Mouse (Mus musculus): ENCODE results near the gene Tspyl1.
"Not testable (repeated sequence)": the region's sequence is repeated elsewhere in the genome, so short reads cannot be mapped to it uniquely, and the experiment has no call there.

Tspyl1 gene

DNA sequence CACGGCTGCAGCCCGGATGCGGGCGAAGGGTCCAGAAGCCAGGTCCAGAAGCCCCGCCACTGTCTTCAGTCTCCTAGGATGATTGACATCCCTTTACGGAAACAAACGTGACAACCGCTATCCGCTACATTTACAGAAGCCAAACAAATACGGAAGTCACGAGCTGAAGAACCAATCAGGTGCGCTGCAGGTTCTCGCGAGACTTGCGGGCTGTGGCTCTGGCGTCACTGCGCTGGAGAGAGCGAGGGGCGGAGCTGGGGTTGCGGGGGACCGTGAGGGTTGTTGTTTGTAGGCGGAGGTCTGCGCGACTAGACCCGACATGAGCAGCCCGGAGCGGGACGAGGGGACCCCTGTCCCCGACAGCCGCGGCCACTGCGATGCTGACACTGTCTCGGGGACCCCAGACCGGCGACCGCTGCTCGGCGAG is at the start of gene Tspyl1:
Tspyl1 (plus strand) TSS at position 229 of the 427 bp plus-strand sequence.
- in situ Hi-C loops (cut with MboI, MseI): loop anchor here in 1 of 2 experiments (10.0 kb wide), 1 partner anchor 257 kb away; no protein-coding TSS in a partner anchor

- in situ Hi-C loops (cut with MboI, MseI): no loop called here
These were observed 48.6 kb upstream of the Tspyl1 start for GRCm38 (mm10) chr10:34233418-34233817.

DNA sequence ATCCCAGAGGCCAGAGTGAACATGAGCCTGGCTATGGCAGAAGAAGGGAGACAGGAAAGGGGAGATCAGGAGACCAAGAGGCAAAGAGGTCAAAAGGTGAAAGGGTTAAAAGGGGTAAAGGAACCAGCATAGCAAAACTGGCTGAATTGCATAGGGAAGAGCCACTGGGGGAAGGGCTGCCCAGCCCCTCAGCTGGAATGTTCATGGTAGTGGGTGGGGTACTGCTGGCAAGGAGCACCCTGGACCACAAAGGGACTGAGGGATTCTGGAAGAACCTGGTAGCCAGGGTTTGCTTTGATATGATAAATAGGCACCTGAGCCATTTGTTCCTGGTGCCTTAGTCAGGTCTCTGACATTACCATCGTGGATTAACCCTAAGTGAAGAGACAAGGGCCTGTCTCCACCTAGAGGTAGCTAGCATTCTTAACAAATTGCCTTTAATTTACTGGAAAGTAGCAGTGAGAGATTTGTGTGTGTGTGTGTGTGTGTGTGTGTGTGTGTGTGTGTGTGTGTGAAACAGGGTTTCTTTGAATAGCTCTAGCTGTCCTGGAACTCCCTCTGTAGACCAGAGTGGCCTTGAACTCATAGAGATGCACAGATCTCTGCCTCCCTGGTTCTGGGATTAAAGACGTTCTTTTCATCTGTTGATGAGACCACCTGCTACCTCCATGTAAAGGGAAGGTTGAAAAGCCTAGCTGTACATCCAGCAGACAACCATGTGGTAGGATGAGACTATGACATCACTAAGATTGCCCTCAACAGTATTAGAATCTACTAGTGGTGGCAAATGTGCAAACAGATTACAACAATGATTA is 47.9 kb upstream of the Tspyl1 start:
- in situ Hi-C loops (cut with MboI, MseI): no loop called here

DNA sequence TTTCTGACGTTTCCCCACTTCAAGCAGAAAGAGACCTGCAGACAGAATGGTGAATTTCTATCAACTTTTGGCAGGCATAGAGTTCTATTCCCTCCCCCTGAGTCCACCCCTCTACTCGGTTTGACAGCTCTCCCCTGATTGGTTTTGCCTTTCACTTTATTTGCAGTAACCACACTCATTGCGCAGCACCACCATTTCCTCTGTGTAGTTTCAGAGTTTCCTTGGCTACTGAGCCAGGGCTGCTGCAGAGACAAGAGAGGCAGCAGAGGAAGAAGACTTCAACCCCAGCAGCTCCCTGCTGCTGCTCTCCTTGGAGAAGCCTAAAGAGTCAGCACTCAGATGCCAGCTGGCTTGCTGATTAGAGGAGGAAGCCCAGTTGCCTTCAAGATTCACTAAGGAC is 46.6 kb upstream of the Tspyl1 start:
- in situ Hi-C loops (cut with MboI, MseI): no loop called here

- in situ Hi-C loops (cut with MboI, MseI): no loop called here
These were observed 45.4 kb upstream of the Tspyl1 start for GRCm38 (mm10) chr10:34236569-34236968.

DNA sequence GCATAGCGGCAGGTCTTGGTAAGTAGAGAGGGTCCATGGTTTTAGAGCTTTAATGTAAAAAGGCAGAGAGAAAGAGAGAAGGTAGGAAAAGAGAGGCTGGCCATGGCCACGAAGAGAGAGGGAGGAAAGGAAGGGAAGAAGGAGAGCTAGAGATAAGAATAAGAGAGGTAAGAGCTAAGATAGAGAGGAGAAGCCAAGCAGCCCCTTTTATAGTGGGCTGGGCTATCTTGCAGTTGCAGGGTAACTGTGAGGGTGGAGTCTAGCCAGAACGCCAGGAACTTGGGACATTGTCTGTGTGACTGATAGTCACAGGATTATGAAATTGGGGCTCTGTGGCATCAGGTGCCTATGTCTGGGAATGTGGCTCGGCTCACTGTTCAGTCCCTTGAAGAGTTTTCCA is 43.5 kb upstream of the Tspyl1 start:
- in situ Hi-C loops (cut with MboI, MseI): no loop called here

DNA sequence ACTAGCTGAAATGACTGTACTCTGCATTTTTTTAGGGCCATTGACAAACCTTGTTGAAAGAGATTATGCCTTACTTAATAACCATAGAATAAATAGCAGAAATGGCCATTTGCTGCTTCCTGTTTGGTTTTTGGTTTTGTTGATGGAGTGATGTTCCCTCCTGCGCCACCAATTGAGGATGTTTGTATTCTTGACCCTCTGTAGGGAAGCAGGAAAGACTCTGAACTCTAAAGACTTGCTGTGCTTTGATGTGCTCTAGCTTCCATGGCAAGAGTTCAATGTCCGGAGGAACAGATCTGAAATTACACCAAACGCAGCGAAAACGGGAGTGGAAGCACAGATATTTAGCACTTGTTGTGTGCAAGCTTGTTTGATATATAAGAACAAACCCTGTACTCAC is 37.2 kb upstream of the Tspyl1 start:
- in situ Hi-C loops (cut with MboI, MseI): loop anchor here in 1 of 2 experiments (10.0 kb wide), 1 partner anchor 1880 kb away; no protein-coding TSS in a partner anchor

- in situ Hi-C loops (cut with MboI, MseI): loop anchor here in 1 of 2 experiments (10.0 kb wide), 1 partner anchor 1881 kb away; no protein-coding TSS in a partner anchor
These were observed 35.9 kb upstream of the Tspyl1 start for GRCm38 (mm10) chr10:34246106-34246505.

DNA sequence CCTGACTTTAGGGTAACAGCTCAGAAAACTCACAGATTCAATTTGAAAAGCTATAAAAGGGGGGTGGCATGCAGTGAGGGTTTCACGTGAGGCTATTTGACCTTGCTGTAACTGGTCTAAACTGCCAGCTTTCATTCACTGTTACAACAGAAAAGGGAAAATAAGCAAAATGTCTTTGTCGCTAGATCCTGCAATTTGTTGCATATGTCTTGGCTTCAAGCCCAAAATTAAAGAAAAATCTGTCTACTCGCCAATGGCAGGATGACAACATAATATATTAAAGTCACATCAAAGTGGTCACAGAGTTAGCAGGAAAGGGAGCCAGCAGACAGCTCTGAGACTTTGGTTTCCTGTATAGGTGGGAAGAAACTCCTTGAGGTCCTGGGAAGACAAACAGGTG is 34.2 kb upstream of the Tspyl1 start:
- in situ Hi-C loops (cut with MboI, MseI): loop anchor here in 1 of 2 experiments (10.0 kb wide), 1 partner anchor 1883 kb away; no protein-coding TSS in a partner anchor

DNA sequence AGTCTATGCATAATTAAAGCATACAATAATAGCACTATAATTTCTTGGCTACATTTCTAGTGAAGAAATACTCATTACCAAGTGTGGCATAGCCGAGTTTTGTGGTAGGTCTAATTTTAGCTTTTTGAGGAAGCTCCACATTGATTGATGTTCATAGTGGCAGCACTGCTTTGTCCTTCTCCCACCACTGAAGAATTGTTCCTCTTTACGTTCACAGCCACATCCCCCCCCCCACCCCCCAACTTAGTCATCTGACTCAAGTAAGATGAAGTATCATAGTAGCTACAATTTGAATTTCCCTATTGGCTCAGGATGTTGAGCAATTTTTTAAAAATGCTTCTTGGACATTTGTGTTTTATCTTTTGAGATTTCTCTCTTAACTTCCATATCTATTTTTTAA is 32.4 kb upstream of the Tspyl1 start:
- in situ Hi-C loops (cut with MboI, MseI): loop anchor here in 1 of 2 experiments (10.0 kb wide), 1 partner anchor 1885 kb away; no protein-coding TSS in a partner anchor

GRCm38 (mm10) chr10:34252833-34253232 is 29.2 kb upstream of the Tspyl1 start:
- in situ Hi-C loops (cut with MboI, MseI): not testable (repeated sequence)

DNA sequence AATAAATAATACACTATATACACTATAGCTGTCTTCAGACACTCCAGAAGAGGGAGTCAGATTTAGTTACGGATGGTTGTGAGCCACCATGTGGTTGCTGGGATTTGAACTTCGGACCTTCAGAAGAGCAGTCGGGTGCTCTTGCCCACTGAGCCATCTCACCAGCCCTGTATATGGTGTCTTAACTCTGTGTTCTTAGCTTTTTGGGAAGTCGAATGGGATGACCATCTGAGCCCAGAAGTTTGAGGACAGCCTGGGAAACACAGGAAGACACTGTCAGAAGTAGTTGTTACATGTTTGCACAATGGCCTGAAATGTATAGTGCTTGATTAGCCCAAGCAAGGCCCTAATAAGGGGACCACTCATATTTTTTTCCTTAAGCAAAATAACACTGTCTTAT is 16.9 kb upstream of the Tspyl1 start:
- in situ Hi-C loops (cut with MboI, MseI): no loop called here

DNA sequence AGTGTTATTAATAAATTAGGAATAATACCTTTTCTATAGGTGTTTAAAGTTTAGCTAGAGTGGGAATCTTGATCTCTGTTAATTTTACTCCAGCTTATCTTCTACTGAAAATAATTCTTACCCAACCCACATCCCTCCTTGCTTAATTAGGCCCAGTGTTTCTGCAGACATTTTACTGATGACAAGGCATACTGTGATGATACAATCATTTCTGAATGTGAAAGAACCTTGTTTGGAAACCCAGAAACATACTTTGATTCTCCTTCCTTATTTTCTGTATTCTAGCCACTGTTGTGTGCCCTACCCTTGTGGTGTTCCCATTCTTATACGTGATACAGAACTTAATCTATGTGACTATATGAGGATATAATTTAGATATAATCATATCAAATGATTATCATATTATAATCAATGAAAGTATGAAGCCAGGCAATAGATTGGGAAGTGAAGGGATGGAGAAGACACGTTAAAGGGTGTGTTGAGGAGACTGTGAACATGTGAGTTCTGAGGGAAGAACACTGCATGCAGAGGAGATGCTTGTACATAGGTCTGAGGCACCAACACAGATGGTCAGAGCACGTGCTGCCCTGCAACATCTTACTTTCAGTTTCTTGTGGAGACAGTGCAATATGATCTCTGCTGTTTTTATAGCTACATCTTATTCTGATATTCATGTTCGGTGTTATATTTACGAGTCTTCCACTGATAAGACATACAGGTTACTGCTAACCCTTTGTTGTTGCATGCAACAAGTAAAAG is 14.5 kb upstream of the Tspyl1 start:
- in situ Hi-C loops (cut with MboI, MseI): no loop called here

- in situ Hi-C loops (cut with MboI, MseI): no loop called here
These were observed 10.3 kb upstream of the Tspyl1 start for GRCm38 (mm10) chr10:34271681-34272080.

GRCm38 (mm10) chr10:34280591-34281175 is 1.3 kb upstream of the Tspyl1 start:
- in situ Hi-C loops (cut with MboI, MseI): loop anchor here in 1 of 2 experiments (10.0 kb wide), 1 partner anchor 256 kb away; no protein-coding TSS in a partner anchor

- in situ Hi-C loops (cut with MboI, MseI): loop anchor here in 1 of 2 experiments (10.0 kb wide), 1 partner anchor 257 kb away; no protein-coding TSS in a partner anchor
These were observed 604 bp upstream of the Tspyl1 start for GRCm38 (mm10) chr10:34281211-34281961.

DNA sequence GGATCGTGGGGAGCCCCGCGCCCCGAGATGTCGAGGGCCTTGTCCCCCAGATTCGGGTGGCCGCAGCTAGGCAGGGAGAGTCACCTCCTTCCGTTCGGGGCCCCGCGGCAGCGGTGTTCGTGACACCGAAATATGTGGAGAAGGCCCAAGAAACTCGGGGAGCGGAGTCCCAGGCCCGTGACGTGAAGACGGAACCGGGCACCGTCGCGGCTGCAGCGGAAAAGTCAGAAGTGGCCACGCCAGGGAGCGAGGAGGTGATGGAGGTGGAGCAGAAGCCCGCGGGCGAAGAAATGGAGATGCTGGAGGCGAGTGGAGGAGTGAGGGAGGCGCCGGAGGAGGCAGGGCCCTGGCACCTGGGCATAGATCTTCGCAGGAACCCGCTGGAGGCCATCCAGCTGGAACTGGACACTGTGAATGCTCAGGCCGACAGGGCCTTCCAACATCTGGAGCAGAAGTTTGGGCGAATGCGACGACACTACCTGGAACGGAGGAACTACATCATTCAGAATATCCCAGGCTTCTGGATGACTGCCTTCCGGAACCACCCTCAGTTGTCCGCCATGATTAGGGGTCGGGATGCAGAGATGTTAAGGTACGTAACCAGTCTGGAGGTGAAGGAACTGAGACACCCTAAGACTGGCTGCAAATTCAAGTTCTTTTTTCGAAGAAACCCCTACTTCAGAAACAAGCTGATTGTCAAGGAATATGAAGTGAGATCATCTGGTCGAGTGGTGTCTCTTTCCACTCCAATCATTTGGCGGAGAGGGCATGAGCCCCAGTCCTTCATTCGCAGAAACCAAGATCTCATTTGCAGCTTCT is 639 bp downstream of the Tspyl1 start:
- in situ Hi-C loops (cut with MboI, MseI): loop anchor here in 1 of 2 experiments (10.0 kb wide), 1 partner anchor 258 kb away; no protein-coding TSS in a partner anchor

GRCm38 (mm10) chr10:34296911-34297298 is 14.9 kb downstream of the Tspyl1 start:
- in situ Hi-C loops (cut with MboI, MseI): no loop called here

DNA sequence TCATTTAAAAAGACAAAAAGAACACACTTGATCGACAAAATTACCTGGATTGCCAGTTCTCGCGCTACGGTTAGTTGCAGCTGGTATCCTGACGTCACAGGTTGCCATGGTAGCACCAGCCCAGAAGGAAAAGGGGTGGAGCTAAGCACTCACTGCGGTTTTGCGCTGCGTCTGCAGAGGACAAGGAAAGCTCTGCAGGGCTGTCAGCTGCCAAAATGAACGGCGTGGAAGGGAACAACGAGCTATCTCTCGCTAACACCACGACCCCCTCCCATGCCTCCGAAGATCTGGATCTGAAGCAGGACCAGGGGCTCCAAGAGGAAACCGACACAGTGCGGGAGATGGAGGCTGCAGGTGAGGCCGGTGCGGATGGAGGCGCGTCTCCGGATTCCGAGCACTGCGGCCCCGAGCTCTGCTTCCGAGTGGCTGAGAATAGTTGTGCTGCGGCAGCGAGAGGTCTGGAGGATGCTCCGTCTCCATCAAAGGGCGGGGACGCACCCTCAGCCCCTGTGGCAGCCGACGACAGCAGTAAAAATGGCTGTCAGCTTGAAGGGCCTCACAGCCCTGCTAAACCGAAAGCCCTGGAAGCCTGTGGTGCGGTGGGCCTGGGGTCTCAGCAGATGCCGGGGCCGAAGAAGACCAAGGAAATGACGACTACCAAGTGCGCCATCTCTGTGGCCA is 15.4 kb downstream of the Tspyl1 start, which contains the start of gene Tspyl4:
Tspyl4 (plus strand) TSS at position 144 of the 681 bp plus-strand sequence.
- in situ Hi-C loops (cut with MboI, MseI): no loop called here
